21 mouse cellular contexts compared by ENCODE assay signal in the genomic region with DNA sequence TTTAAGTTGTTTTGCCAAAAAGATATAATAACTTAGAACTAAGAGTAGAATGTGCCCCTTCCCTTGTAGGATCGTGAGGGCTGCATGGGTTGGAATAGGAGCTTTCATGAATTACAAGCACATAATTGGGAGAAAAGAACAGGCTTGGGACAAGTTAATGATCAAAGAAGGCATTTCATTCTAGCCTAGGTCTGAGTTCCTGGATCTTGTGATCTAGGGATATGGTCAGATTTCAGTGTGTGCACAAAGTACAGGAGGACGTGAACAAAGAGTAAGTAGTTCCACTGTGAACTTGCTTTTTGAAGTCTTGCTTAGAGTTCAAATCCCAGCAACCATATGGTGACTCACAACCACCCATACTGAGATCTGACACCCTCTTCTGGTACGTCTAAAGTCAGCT. TPM values are rescaled to one million over a fixed set of nuclear protein-coding genes. Genes with fewer than 3 reads are reported as not detected.
"Had no signal": no experiment of that assay in that cellular context is flagged by ENCODE, and none has a peak within 500 bp of the region (broad histone marks: within the 10 kb centered on the region; RNA-seq: fewer than 3 reads in every experiment).

No protein-coding gene starts in this region.

- H3K27ac ChIP-seq: neural tube, embryonic 13.5 days; neural tube, embryonic 15.5 days; stomach, embryonic 15.5 days; stomach, postnatal 0 days had no signal

- DNase-seq: retina, postnatal 1 day; right cerebral cortex, adult 18-20 months; right cerebral cortex, postnatal 14 days; right cerebral cortex, postnatal 25 days; right cerebral cortex, postnatal 4 days; spleen, adult 18-20 months; thymus, adult 18-20 months; thymus, adult 2 months; thymus, postnatal 14 days; thymus, postnatal 25 days; thymus, postnatal 36 days; thymus, postnatal 4 days had no signal

- H3K4me3 ChIP-seq: neural tube, embryonic 13.5 days; neural tube, embryonic 15.5 days; stomach, embryonic 15.5 days had no signal

- H3K9me3 ChIP-seq: neural tube, embryonic 13.5 days; neural tube, embryonic 15.5 days; stomach, embryonic 15.5 days had no signal

- H3K9ac ChIP-seq: neural tube, embryonic 13.5 days; neural tube, embryonic 15.5 days; stomach, embryonic 15.5 days had no signal

- H3K27me3 ChIP-seq: neural tube, embryonic 13.5 days; neural tube, embryonic 15.5 days; stomach, embryonic 15.5 days had no signal

- H3K4me1 ChIP-seq: neural tube, embryonic 13.5 days; neural tube, embryonic 15.5 days; stomach, embryonic 15.5 days had no signal

- H3K4me2 ChIP-seq: neural tube, embryonic 13.5 days; neural tube, embryonic 15.5 days; stomach, embryonic 15.5 days had no signal

RNA-seq across cellular contexts. Expression of gene Pin1rt1, which starts 38.9 kb away (rescaled TPM):
- polyA plus RNA-seq: neural tube, embryonic 13.5 days; small intestine, adult 2 months; spleen, adult 2 months; stomach, embryonic 14.5 days; stomach, embryonic 15.5 days; stomach, postnatal 0 days; thymus, adult 2 months; thymus, postnatal 0 days; urinary bladder, adult 2 months had no signal
